Mouse (Mus musculus) ES-Bruce4 (cell line): ENCODE data around the gene Rarg. TPM values are rescaled to one million over a fixed set of nuclear protein-coding genes. Genes with fewer than 3 reads are reported as not detected.

Experiments used
- H3K27ac ChIP-seq: 2 replicates; pipeline ENCODE4 v1.5.1; 2012; ENCODE audit warnings: low read length, inconsistent platforms; ENCODE audit not compliant: insufficient read depth
- H3K27me3 ChIP-seq: 2 replicates; pipeline ENCODE4 v1.6.1; 2012; ENCODE audit warnings: mild to moderate bottlenecking, low read length, inconsistent platforms; ENCODE audit not compliant: control insufficient read depth, poor library complexity, insufficient read depth, severe bottlenecking
- H3K36me3 ChIP-seq: 2 replicates; pipeline ENCODE4 v1.6.1; 2012; ENCODE audit warnings: inconsistent platforms, mild to moderate bottlenecking, low read length, moderate library complexity; ENCODE audit not compliant: control insufficient read depth, poor library complexity, insufficient read depth, severe bottlenecking
- H3K4me1 ChIP-seq: one replicate; pipeline ENCODE4 v1.8.1; 2011; ENCODE audit warnings: low read length; ENCODE audit not compliant: control insufficient read depth, insufficient read depth
- H3K4me3 ChIP-seq: 2 replicates; pipeline ENCODE4 v1.5.1; 2011; ENCODE audit warnings: low read depth, mild to moderate bottlenecking, low read length
- H3K9ac ChIP-seq: 2 replicates; pipeline ENCODE4 v1.6.1; 2012; ENCODE audit warnings: low read depth, mild to moderate bottlenecking, inconsistent platforms; ENCODE audit not compliant: poor library complexity, severe bottlenecking
- H3K9me3 ChIP-seq: replicated peaks from 2 replicates; pipeline ENCODE4 v1.6.1; 2012; ENCODE audit warnings: mild to moderate bottlenecking, low read length, inconsistent platforms; ENCODE audit not compliant: control insufficient read depth, poor library complexity, insufficient read depth, severe bottlenecking
- CTCF ChIP-seq: IDR thresholded peaks from one replicate; pipeline ENCODE4 v1.8.1; 2011; ENCODE audit warnings: low read depth, low read length
- EP300 ChIP-seq: IDR thresholded peaks from 2 replicates; pipeline ENCODE4 v1.6.1; 2011; ENCODE audit warnings: low read depth, low read length; ENCODE audit not compliant: insufficient read depth
- POLR2A ChIP-seq: IDR thresholded peaks from one replicate; pipeline ENCODE4 v1.8.1; 2011; ENCODE audit warnings: low read length; ENCODE audit not compliant: insufficient read depth
- polyA plus RNA-seq: library from polyadenylated mRNA; stranded (reverse); fragments of >200 nt; gene quantifications from 2 replicates; pipeline ENCODE4 v1.2.4, GENCODE M21; 2011; ENCODE audit warnings: low read depth; ENCODE audit not compliant: missing spikeins, insufficient read depth, insufficient read length

The Rarg gene
- polyA plus RNA-seq, 1 experiment = 42.7 TPM

- TF ChIP-seq CTCF = peak; percentile 7
- no peak for TF ChIP-seq POLR2A
Observed at GRCm38 (mm10) chr15:102273982-102274716, 16.8 kb upstream of the Rarg start.

GRCm38 (mm10) chr15:102271441-102271840 is 14.1 kb upstream of the Rarg start:
- Histone ChIP-seq H3K36me3 (no peaks in the 10 kb centered on the region), H3K9ac (peak overlapping the region; percentile 5; the same call in 1 of the 2 replicates), H3K4me1 (no peaks in the 10 kb centered on the region), H3K27ac (peak overlapping the region; percentile 38; the same call in 1 of the 2 replicates), H3K4me3 (no peak overlapping the region), H3K27me3 (no peaks in the 10 kb centered on the region), H3K9me3 (no peaks in the 10 kb centered on the region)
- TF ChIP-seq EP300 (no peak), CTCF (no peak), POLR2A (no peak)

More at GRCm38 (mm10) chr15:102273982-102274716, 16.8 kb upstream of the Rarg start:
- no peak overlapping the region for H3K4me3 ChIP-seq
- no peaks in the 10 kb centered on the region for H3K36me3 ChIP-seq
- H3K9ac ChIP-seq = no peak overlapping the region
- no peak overlapping the region for H3K27ac ChIP-seq
- no peaks in the 10 kb centered on the region for H3K9me3 ChIP-seq
- H3K27me3 ChIP-seq = no peaks in the 10 kb centered on the region
- no peaks in the 10 kb centered on the region for H3K4me1 ChIP-seq

GRCm38 (mm10) chr15:102270274-102270960 is 13.1 kb upstream of the Rarg start, which contains the start of gene Gm9918:
TSS of gene Gm9918 (plus strand) at chr15:102270563.
- Histone ChIP-seq H3K27ac (peak within 1 kb of the TSS; percentile 38; the same call in 1 of the 2 replicates), H3K4me1 (no peaks in the 10 kb centered on the region), H3K9ac (peak within 1 kb of the TSS; percentile 5; the same call in 1 of the 2 replicates)

GRCm38 (mm10) chr15:102265548-102265947 is 8.2 kb upstream of the Rarg start:
- H3K9me3 ChIP-seq = no peaks in the 10 kb centered on the region
- no peak overlapping the region for H3K9ac ChIP-seq
- H3K36me3 ChIP-seq = no peaks in the 10 kb centered on the region
- H3K27me3 ChIP-seq = no peaks in the 10 kb centered on the region
- no peaks in the 10 kb centered on the region for H3K4me1 ChIP-seq
- no peak overlapping the region for H3K4me3 ChIP-seq
- no peak overlapping the region for H3K27ac ChIP-seq
- no peak for TF ChIP-seq POLR2A
- no peak for TF ChIP-seq EP300
- TF ChIP-seq CTCF = no peak

More at GRCm38 (mm10) chr15:102270274-102270960, 13.1 kb upstream of the Rarg start, which contains the start of gene Gm9918:
- no peaks in the 10 kb centered on the region for H3K36me3 ChIP-seq
- no peaks in the 10 kb centered on the region for H3K27me3 ChIP-seq
- no peaks in the 10 kb centered on the region for H3K9me3 ChIP-seq
- no peak for TF ChIP-seq POLR2A
- no peak for TF ChIP-seq CTCF
- TF ChIP-seq EP300 = no peak
- H3K4me3 ChIP-seq = peak within 1 kb of the TSS; percentile 59

- Histone ChIP-seq H3K27me3 (no peaks in the 10 kb centered on the region), H3K4me3 (no peak overlapping the region), H3K36me3 (no peaks in the 10 kb centered on the region), H3K27ac (no peak overlapping the region), H3K9me3 (no peaks in the 10 kb centered on the region), H3K4me1 (no peaks in the 10 kb centered on the region), H3K9ac (no peak overlapping the region)
- TF ChIP-seq EP300 = no peak
Observed at GRCm38 (mm10) chr15:102263037-102263436, 5.7 kb upstream of the Rarg start.

GRCm38 (mm10) chr15:102262582-102262981 is 5.3 kb upstream of the Rarg start:
- Histone ChIP-seq H3K9ac (no peak overlapping the region; the same call in 1 of the 2 replicates), H3K4me1 (no peaks in the 10 kb centered on the region), H3K27ac (no peak overlapping the region), H3K9me3 (no peaks in the 10 kb centered on the region), H3K36me3 (no peaks in the 10 kb centered on the region), H3K4me3 (no peak overlapping the region), H3K27me3 (no peaks in the 10 kb centered on the region)
- TF ChIP-seq CTCF = no peak
- no peak for TF ChIP-seq POLR2A
- TF ChIP-seq EP300 = no peak
